Mouse (Mus musculus): Measurements from ENCODE around the gene Sp100.

The Sp100 gene

DNA sequence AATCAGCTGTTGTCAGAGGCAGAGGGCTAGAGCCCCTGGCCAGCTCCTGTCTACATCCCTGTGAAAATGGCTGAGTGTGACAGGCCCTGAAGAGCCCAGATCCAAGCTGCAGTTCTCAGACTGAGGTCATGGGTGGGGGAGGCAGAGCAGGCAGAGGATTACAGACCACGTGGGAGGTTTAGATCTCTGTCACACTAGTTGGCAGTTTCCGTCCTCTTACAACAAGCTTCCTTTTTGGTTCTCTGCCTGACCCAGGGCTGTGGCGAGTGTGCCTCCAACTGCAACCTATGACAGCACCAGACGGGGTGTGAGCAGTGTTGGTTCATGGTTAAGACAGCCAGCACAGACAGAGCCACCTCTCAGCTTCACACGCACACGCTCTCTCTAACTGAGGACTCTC is 101.7 kb downstream of the Sp100 start:
- peak; percentile 48 to 55 for DNase-seq

DNA sequence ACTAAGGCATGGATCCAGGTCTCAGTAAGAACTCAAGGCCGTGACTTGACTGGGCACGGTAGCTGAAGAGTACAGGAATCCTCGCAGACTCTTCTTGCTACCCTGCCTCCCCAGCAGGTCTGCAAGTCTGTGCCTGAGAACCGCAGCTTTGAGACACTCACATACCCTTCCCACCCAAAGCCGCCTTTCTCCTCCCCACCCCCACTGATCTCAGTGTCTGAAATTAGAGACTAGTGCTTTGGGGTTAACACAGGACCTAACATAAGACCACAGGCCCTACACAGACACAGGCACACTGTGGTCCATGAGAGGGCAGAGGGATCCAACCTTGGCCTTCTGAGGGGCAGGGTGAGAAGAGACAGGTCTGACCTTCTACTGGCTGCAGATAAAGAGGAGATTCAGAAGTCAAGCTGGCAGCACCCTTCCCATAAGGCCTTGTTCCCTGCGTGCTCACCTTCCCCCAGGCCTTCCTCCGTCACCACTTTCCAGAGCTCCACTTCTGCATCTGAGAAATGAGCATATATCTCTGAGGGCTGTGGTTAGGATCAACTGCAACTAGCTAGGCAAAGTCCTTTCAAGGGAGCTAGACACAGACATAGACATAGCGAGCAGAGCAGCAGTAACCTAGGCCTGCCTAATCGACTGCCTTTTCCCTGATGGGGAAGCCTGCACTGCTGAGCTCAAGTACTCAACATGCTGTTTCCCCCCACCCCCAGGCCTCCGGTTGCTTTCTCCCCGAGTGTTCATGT is 102.3 kb downstream of the Sp100 start:
- DNase-seq, result no peak

DNA sequence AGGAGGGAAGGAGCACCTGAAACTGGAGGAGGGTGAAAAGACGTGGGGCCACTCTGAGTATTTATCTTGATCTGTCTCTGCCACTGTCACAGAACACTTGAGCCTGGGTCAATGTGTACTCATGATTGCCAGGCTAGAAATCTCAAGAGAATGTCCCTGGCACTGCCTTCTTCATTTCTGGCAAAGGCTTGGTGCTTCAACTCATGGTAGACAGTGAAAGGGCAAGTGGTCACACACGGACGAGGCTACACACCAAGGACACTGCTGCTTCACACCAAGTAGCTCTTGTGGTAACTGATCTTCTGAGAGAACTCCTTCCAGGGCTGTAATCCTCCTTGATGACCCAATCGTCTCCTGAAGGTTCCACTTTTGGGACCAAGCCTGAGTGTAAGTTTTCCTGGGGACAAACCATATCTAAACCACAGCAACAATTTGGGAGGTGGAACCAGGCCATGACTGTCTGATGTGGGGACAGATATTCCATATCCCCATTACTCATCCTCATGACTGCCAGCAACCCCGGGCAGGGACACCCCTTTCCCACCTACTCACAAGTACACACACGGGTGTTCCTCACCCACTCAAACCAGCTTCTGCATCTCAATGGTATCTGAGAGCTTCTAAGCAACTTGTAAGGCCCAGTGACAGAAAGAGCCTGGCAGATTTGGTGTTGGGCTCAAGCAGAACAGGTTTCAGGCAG is 107.9 kb downstream of the Sp100 start:
- DNase-seq, result no peak

DNA sequence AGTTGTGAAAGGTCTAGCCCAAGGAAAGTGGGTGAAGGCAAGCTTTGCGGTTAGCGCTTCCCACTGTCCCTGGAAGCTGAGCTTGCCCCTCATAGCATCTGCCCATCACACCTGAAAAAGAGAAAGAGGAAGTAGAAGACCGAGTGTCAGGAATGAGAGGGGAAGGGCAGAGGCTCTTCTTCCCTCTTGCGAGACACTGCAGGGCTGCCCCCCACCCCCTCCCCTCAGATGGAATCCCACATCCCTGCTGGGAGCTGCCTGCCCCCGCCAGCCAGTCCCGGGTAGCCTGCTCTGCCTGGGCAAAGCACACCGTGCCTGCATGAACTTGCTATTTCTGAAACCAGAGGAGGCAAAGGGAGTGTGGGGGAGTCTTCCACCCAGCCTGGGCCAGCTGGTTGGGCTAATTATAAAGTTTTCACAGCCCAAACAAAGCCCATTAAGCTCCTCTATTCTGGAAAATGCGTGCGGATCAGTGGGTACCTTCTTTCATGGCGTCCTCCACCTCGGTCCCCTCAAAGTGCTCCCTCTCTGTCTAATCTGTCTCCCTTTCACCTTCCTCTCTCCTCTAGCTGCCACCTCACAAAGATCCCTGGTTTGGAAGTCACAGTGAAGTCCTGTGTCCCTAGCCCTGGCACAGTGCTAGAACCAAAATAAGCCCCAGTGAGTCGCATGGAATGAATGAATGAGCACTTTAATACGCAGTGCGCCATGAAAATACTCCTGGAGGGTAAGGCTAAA is 108.6 kb downstream of the Sp100 start:
- DNase-seq, result no peak

DNA sequence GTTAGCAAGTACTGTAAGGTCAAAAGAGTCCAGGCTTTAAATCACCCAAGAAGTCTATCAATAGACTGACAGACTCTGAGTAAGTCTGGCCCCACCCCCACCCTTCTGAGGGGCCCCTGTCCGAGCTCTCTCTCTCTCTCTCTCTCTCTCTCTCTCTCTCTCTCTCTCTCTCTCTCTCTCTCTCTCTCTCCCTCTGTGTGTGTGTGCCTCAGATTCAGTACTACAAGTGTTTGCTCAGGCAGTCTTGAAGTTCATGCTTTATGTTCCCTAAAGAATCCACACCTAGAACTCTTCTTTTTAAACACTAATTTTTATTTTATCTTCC is 109.1 kb downstream of the Sp100 start:
- DNase-seq, result no peak
